Mouse (Mus musculus) adrenal gland, postnatal 25 days (tissue): ENCODE results near the gene Palm2. TPM values are rescaled to one million over a fixed set of nuclear protein-coding genes. Genes with fewer than 3 reads are reported as not detected.

ENCODE experiments used
- DNase-seq: peaks from one replicate; pipeline ENCODE4 v3.0.0; 2021; ENCODE audit warnings: mixed read lengths
- total RNA-seq: library from RNA; stranded (reverse); gene quantifications from 2 replicates; pipeline ENCODE4 v1.2.3, GENCODE M21; 2021

The Palm2 gene
- total RNA-seq, 1 experiment from 2014 or later, result 84.0 TPM

GRCm38 (mm10) chr4:57670813-57671469, 236.9 kb downstream of the Palm2 start:
- peak; percentile 46 for DNase-seq

GRCm38 (mm10) chr4:57672541-57672940, 238.5 kb downstream of the Palm2 start:
- no peak for DNase-seq

GRCm38 (mm10) chr4:57672996-57673906, 239.2 kb downstream of the Palm2 start:
- peak; percentile 88 for DNase-seq

GRCm38 (mm10) chr4:57674351-57674750, 240.3 kb downstream of the Palm2 start:
- no peak for DNase-seq

GRCm38 (mm10) chr4:57675387-57675786, 241.3 kb downstream of the Palm2 start:
- DNase-seq, result peak; percentile 64

GRCm38 (mm10) chr4:57677916-57678315, 243.9 kb downstream of the Palm2 start:
- DNase-seq, result no peak

- DNase-seq, result no peak
These were observed 245.0 kb downstream of the Palm2 start for GRCm38 (mm10) chr4:57678991-57679457.

- DNase-seq, result no peak
These were observed 246.1 kb downstream of the Palm2 start for GRCm38 (mm10) chr4:57680186-57680585.

- DNase-seq, result no peak
These were observed 247.5 kb downstream of the Palm2 start for GRCm38 (mm10) chr4:57681511-57681910.

- DNase-seq, result no peak
These were observed 248.3 kb downstream of the Palm2 start for GRCm38 (mm10) chr4:57682341-57682740.

- DNase-seq, result no peak
These were observed 248.9 kb downstream of the Palm2 start for GRCm38 (mm10) chr4:57682944-57683343.

GRCm38 (mm10) chr4:57684676-57685215, 250.7 kb downstream of the Palm2 start:
- DNase-seq, result no peak

- no peak for DNase-seq
These were observed 252.7 kb downstream of the Palm2 start for GRCm38 (mm10) chr4:57686736-57687135.

GRCm38 (mm10) chr4:57687583-57687982, 253.5 kb downstream of the Palm2 start:
- no peak for DNase-seq

GRCm38 (mm10) chr4:57688131-57688530, 254.1 kb downstream of the Palm2 start:
- no peak for DNase-seq

- no peak for DNase-seq
These were observed 256.0 kb downstream of the Palm2 start for GRCm38 (mm10) chr4:57690001-57690400.

GRCm38 (mm10) chr4:57690805-57691204, 256.8 kb downstream of the Palm2 start:
- DNase-seq, result no peak

GRCm38 (mm10) chr4:57694356-57695136, 260.5 kb downstream of the Palm2 start:
- DNase-seq, result no peak

GRCm38 (mm10) chr4:57696955-57697354, 262.9 kb downstream of the Palm2 start:
- DNase-seq, result no peak

GRCm38 (mm10) chr4:57697918-57698611, 264.0 kb downstream of the Palm2 start:
- DNase-seq, result no peak

GRCm38 (mm10) chr4:57701576-57701975, 267.5 kb downstream of the Palm2 start:
- DNase-seq, result no peak
